Mouse (Mus musculus): Measurements from ENCODE around the gene Ptgis.

Gene Ptgis

GRCm38 (mm10) chr2:167263040-167263810 is 22.8 kb upstream of the Ptgis start:
- no peak for DNase-seq (ENCODE audit: low read depth)

DNA sequence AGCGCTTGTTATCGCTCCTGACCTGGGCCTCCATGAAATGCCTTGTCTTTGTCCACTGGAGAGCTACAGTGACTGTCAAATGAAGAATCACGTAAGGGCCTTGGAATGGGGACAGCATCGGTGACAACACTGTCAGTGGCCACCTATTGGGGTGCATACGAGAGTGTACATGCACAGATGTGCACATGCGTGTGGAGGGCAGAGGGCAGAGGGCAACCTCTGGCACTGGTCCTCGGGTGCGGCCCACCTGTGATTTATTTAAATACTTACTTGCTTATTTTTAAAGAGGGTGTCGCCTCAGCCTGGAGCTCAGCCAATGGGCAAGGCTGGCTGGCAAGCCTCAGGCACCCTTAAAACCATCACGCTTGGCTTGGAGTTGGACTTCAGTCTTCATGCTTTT is 22.0 kb upstream of the Ptgis start:
- DNase-seq (ENCODE audit: low read depth): no peak

DNA sequence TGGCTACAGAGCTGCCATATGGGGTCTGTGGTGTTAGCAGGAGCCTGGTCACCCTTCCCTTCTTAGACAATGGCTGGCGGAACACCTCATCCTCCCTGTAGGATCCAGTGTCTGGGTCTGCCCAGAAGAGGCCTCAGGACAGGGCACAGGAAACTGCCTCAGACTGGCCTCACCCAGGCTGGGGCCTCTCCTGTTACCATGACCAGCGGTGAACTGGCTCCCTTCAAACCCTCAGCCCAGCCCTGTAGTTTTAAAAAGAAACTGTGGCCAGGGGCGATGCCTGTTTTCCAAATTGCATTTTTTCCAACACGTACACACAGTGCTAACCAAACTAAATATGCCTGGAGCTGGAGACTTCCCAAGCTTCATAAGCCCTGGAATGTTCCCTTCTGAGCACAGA is 20.7 kb upstream of the Ptgis start:
- no peak for DNase-seq (ENCODE audit: low read depth)

GRCm38 (mm10) chr2:167257790-167258189 is 17.4 kb upstream of the Ptgis start:
- DNase-seq (ENCODE audit: low read depth): no peak

- no peak for DNase-seq (ENCODE audit: low read depth)
Observed at GRCm38 (mm10) chr2:167254808-167255207, 14.4 kb upstream of the Ptgis start.

DNA sequence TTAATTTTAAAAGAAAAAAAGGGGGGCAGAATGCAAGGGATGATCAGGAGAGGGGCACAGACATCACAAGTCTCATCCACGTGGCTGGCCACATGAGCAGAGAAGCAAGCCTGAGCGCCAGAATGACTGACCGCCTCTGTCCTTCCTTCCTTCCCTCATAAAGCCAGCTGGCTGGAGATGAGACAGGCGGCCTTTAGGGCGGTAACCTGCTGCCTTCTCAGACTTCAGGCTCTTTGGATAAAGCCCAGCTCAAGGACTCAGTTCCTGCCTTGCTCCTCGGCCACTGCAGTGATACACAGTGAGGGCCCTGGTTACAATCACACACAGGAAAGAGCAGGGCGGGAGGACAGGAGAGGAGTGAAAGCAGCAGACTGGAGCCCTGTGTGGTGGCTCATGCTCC is 13.8 kb upstream of the Ptgis start:
- DNase-seq (ENCODE audit: low read depth): no peak

- no peak for DNase-seq (ENCODE audit: low read depth)
Observed at GRCm38 (mm10) chr2:167253476-167253875, 13.1 kb upstream of the Ptgis start.

DNA sequence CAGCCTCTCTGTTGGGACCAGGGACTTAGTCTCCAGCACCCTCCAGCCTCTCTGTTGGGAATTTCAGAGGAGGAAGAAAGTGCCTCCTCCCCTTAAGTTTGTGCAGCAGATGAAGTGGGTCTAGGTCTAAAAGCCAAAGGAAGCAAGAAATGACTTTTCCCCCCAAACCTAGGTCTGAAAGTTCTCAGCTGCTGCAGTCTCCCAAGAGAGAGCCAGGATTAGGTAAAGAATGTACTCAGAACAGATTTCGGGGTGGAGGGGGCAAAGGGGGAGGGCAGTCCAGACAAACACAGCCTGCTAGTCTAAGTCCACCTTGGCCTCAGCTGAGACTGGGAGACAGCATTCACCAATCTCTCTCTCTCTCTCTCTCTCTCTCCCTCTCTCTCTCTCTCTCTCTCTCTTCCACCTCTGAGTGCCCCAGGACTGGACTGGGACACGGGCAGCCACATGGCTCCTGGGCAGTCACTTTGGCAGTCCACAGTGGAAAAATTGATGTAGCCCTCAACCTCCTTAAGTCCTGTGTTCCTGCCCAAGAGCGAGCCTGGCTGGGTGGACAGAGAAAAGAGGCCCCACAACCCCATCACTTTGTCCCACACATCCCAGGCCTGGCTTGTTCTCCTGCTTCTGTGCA is 11.8 kb upstream of the Ptgis start:
- no peak for DNase-seq (ENCODE audit: low read depth)

DNA sequence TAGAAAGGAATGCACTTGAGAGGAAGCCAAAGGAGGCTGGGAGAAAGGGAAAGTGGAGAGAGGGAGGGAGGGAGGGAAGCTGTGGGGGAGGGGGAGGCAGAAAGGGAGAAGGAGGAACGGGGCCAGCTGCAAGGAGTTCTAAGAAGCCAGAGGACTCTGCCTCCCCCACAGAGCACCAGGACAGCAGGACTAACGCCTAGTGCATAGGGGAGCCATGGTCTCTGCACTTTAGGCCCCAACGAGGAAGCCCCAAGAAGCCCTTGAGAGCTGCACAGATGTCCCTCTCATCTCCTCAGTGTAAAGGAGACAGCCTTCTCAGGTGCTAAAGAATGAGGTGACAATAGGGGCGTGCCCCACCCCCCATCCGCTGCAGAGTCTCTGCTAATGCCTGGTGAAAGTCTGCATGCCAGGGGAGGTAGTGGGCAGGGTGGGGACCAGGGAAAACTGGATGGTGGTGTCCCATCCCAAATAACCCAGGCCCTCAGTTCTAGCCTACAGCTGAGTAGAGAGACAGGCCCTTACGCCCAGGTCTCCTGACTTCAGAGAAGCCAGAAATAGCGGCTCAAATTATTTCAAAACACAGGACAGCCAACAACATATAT is 10.4 kb upstream of the Ptgis start:
- DNase-seq (ENCODE audit: low read depth): no peak

- DNase-seq (ENCODE audit: low read depth): no peak
Observed at GRCm38 (mm10) chr2:167250003-167250735, 9.8 kb upstream of the Ptgis start.

- DNase-seq (ENCODE audit: low read depth): no peak
Observed at GRCm38 (mm10) chr2:167249591-167249990, 9.2 kb upstream of the Ptgis start.

DNA sequence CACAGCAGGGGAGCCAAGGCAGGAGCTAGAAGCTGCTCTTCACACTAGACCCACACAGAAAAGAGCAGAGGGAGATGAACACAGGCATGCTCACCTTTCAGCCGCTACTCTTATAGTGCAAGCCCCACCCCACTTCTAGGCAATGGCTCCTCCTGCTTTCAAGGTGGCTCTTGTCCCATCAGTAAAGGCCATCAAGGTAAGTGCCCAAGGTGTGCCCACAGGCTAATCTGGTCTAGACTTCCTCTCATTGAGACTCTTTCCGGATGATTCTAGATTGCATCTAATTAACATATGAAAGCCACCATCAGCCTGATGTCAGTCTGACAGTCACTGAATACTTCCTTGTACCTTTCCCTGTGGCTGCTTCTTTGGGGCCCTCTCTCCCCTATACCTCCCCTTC is 7.4 kb upstream of the Ptgis start:
- DNase-seq (ENCODE audit: low read depth): no peak

GRCm38 (mm10) chr2:167246704-167247103 is 6.3 kb upstream of the Ptgis start:
- DNase-seq (ENCODE audit: low read depth): no peak

- DNase-seq (ENCODE audit: low read depth): peak; percentile 19
Observed at GRCm38 (mm10) chr2:167244892-167245291, 4.5 kb upstream of the Ptgis start.

DNA sequence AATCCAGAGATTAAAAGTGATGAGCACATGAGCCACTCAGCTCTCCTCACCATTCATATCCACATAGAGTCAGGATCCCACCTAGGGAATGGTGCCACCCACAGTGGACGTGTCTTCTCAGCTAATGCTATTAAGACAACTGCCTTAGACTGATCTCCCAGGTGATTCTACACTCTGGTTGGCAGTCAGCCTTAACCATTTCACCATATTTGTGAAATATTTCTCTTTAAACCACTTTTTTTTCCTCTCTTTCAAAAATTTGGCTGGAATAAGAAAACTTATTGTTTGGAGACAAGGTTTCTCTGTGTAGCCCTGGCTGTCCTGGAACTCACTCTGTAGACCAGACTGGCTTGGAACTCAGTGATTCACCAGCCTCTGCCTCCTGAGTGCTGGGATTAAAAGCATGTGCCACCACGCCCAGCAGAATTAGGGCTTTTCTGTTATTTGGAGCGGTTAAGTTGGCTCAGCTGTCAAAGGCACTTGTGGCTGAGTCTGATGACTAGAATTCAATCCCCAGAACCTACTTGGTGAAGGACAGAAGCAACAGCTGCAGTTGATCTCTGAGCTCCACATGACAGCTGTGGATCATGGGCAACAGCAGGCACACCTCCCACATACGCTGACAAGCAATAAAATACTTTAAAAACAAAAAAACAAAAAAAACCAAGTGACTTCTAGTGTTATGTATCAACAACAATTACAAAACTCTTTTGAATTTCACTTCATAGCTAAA is 3.6 kb upstream of the Ptgis start:
- no peak for DNase-seq (ENCODE audit: low read depth)

DNA sequence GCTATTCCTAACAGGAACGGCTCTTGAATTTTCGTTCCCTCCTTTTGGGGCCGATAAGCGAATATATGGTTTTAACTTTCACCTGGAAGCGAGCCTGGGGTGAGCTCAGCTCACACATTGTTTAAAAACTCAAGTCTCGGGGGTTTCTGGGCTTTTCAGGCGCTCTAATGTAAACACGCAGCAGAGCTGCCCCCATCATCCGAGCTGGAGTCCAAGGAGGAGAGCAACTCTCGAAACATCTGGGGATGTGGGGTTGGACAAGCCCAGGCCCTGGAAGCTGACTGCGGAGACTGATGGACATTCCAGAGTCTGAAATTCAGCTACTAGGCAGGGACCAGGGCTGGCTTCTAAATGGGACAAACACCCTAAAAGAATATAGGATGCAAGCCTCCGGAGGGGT is 1.1 kb downstream of the Ptgis start:
- no peak for DNase-seq (ENCODE audit: low read depth)

GRCm38 (mm10) chr2:167237224-167237623 is 3.2 kb downstream of the Ptgis start:
- DNase-seq (ENCODE audit: low read depth): peak; percentile 16

DNA sequence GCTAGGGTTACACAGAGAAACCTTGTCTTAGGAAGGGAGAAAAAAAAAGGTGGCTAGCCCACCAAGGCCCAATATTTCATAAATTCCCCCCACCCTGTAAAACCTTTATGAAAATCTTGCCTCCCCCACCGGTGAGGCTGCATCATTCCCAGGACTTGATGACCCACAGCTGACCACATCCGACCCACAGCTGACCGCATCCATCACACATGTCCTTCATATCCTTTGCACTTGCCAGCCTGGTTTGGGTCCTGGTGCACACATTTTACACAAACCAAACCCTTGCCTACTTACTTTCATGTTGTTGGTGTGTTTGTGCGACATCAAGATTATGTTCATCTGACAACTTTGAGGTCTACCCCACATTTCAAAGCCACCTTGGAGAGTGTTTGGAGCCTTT is 4.2 kb downstream of the Ptgis start:
- DNase-seq (ENCODE audit: low read depth): no peak

GRCm38 (mm10) chr2:167235338-167236018 is 4.9 kb downstream of the Ptgis start:
- no peak for DNase-seq (ENCODE audit: low read depth)

GRCm38 (mm10) chr2:167233771-167234170 is 6.6 kb downstream of the Ptgis start:
- no peak for DNase-seq (ENCODE audit: low read depth)

DNA sequence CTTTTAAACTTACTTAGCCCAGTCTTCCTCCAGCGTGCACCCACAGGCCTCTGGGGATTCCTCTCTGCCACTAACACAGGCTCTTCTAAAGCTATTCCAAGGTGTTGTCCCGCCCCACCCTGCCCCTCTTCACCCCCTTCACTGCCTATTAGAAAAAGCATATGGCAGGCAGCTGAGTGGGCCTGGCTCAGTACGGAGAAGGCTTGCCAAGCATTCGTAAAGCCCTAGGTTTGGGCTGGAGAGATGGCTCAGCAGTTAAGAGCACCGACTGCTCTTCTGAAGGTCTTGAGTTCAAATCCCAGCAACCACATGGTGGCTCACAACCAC is 7.4 kb downstream of the Ptgis start:
- DNase-seq (ENCODE audit: low read depth): no peak
